Mouse (Mus musculus) neural tube, embryonic 14.5 days (tissue): Measurements from ENCODE around the gene Kpna2. TPM values are rescaled to one million over a fixed set of nuclear protein-coding genes. Genes with fewer than 3 reads are reported as not detected.

Experiments
- ATAC-seq: fragments of 200-750 bp; cut with Nextera tagmentation; 2 replicates; pipeline ENCODE4 v1.8.0; 2017; ENCODE audit warnings: low read depth, mild to moderate bottlenecking, moderate TSS enrichment, moderate library complexity
- H3K27ac ChIP-seq: fragments of 300-500 bp; sonication (generic); 2 replicates; pipeline ENCODE4 v1.5.1; 2014; ENCODE audit warnings: low read depth, mild to moderate bottlenecking, control low read depth, low read length, moderate library complexity, mixed read lengths
- H3K27me3 ChIP-seq: fragments of 300-500 bp; sonication (generic); 2 replicates; pipeline ENCODE4 v1.6.1; 2014; ENCODE audit warnings: low read length; ENCODE audit not compliant: control insufficient read depth, insufficient read depth
- H3K36me3 ChIP-seq: fragments of 300-500 bp; sonication (generic); 2 replicates; pipeline ENCODE4 v1.6.1; 2014; ENCODE audit warnings: low read length, mixed read lengths; ENCODE audit not compliant: control insufficient read depth, insufficient read depth
- H3K4me1 ChIP-seq: fragments of 300-500 bp; sonication (generic); 2 replicates; pipeline ENCODE4 v1.6.1; 2014; ENCODE audit warnings: low read length; ENCODE audit not compliant: control insufficient read depth, insufficient read depth
- H3K4me2 ChIP-seq: fragments of 300-500 bp; sonication (generic); 2 replicates; pipeline ENCODE4 v1.6.1; 2014; ENCODE audit warnings: mild to moderate bottlenecking, low read depth, low read length, control low read depth
- H3K4me3 ChIP-seq: fragments of 300-500 bp; sonication (generic); 2 replicates; pipeline ENCODE4 v1.5.1; 2014; ENCODE audit warnings: low read depth, low read length, control low read depth, mixed read lengths
- H3K9ac ChIP-seq: fragments of 300-500 bp; sonication (generic); replicated peaks from 2 replicates; pipeline ENCODE4 v1.6.1; 2014; ENCODE audit warnings: low read depth, mild to moderate bottlenecking, control low read depth, low read length, mixed read lengths
- H3K9me3 ChIP-seq: fragments of 300-500 bp; sonication (generic); 2 replicates; pipeline ENCODE4 v1.6.1; 2016; ENCODE audit warnings: low read length; ENCODE audit not compliant: control insufficient read depth
- WGBS: fragments of 180-500 bp; shearing (Covaris S2); extraction: QIAGEN DNeasy Blood & Tissue Kit; methylation state at CpG from one replicate; pipeline ENCODE4 v1.1.7; 2014; 5-methylcytosine and 5-hydroxymethylcytosine counted together
- polyA plus RNA-seq: library from polyadenylated mRNA; unstranded; fragments of >200 nt; fragmentation: Nextera tagmentation; extraction: Ambion mirVana; gene quantifications from 2 replicates; pipeline ENCODE4 v1.2.1, GENCODE M21; 2014

Gene Kpna2
- polyA plus RNA-seq, 1 experiment from 2014 or later, result 110 TPM

GRCm38 (mm10) chr11:106959121-106959520 is 40.2 kb downstream of the Kpna2 start:
- ATAC-seq, result no peak
- 90% methylated on average over 5 of the region's 5 CpGs for WGBS
- no peaks in the 10 kb centered on the region for H3K36me3 ChIP-seq
- H3K27me3 ChIP-seq, result no peaks in the 10 kb centered on the region
- H3K9me3 ChIP-seq, result no peaks in the 10 kb centered on the region
- no peak overlapping the region for H3K9ac ChIP-seq
- H3K27ac ChIP-seq, result no peak overlapping the region
- no peak overlapping the region for H3K4me3 ChIP-seq
- H3K4me1 ChIP-seq, result no peaks in the 10 kb centered on the region
- no peak overlapping the region for H3K4me2 ChIP-seq

GRCm38 (mm10) chr11:106958407-106959071 is 40.8 kb downstream of the Kpna2 start:
- ATAC-seq, result no peak
- Histone ChIP-seq H3K4me2 (no peak overlapping the region), H3K9me3 (no peaks in the 10 kb centered on the region), H3K27ac (no peak overlapping the region), H3K9ac (no peak overlapping the region), H3K36me3 (no peaks in the 10 kb centered on the region), H3K4me1 (no peaks in the 10 kb centered on the region), H3K27me3 (no peaks in the 10 kb centered on the region), H3K4me3 (no peak overlapping the region)
- 90% methylated on average over 6 of the region's 6 CpGs for WGBS

- Histone ChIP-seq H3K9me3 (no peaks in the 10 kb centered on the region), H3K36me3 (no peaks in the 10 kb centered on the region), H3K27me3 (no peaks in the 10 kb centered on the region), H3K4me3 (no peak overlapping the region), H3K9ac (no peak overlapping the region), H3K4me2 (no peak overlapping the region), H3K27ac (no peak overlapping the region), H3K4me1 (no peaks in the 10 kb centered on the region)
- 79% methylated on average over 12 of the region's 12 CpGs for WGBS
- ATAC-seq, result no peak
These were observed 41.9 kb downstream of the Kpna2 start for GRCm38 (mm10) chr11:106957271-106957980.

GRCm38 (mm10) chr11:106954566-106954965 is 44.8 kb downstream of the Kpna2 start:
- no peak overlapping the region for H3K27ac ChIP-seq
- H3K4me1 ChIP-seq, result no peaks in the 10 kb centered on the region
- no peaks in the 10 kb centered on the region for H3K36me3 ChIP-seq
- H3K9me3 ChIP-seq, result no peaks in the 10 kb centered on the region
- no peaks in the 10 kb centered on the region for H3K27me3 ChIP-seq
- H3K4me2 ChIP-seq, result no peak overlapping the region
- no peak for ATAC-seq
- H3K4me3 ChIP-seq, result no peak overlapping the region
- 67% methylated on average over 8 of the region's 8 CpGs for WGBS
- no peak overlapping the region for H3K9ac ChIP-seq

- H3K4me2 ChIP-seq, result no peak overlapping the region
- 81% methylated on average over 9 of the region's 9 CpGs for WGBS
These were observed 45.2 kb downstream of the Kpna2 start for GRCm38 (mm10) chr11:106954116-106954515.

More at GRCm38 (mm10) chr11:106954116-106954515, 45.2 kb downstream of the Kpna2 start:
- Histone ChIP-seq H3K4me3 (no peak overlapping the region), H3K9me3 (no peaks in the 10 kb centered on the region), H3K36me3 (no peaks in the 10 kb centered on the region), H3K27me3 (no peaks in the 10 kb centered on the region), H3K4me1 (no peaks in the 10 kb centered on the region), H3K27ac (no peak overlapping the region), H3K9ac (no peak overlapping the region)
- no peak for ATAC-seq

Other genes starting within 250 kb of the Kpna2 start
- 9.4 and 16.9 TPM in 2 replicates for gene Pecam1, start 248.9 kb downstream of the Kpna2 start, polyA plus RNA-seq
- gene Milr1, start 248.3 kb downstream of the Kpna2 start, polyA plus RNA-seq, result 0.51 and 1.4 TPM in 2 replicates
- gene Polg2, start 220.0 kb downstream of the Kpna2 start, polyA plus RNA-seq, result 10.3 and 10.4 TPM in 2 replicates
- gene Ddx5, start 210.4 kb downstream of the Kpna2 start, polyA plus RNA-seq, result 447 and 486 TPM in 2 replicates
- 15.1 and 18.9 TPM in 2 replicates for gene Cep95, start 210.3 kb downstream of the Kpna2 start, polyA plus RNA-seq
- gene Smurf2, start 78.8 kb downstream of the Kpna2 start, polyA plus RNA-seq, result 18.6 and 19.5 TPM in 2 replicates
- 9.8 and 9.9 TPM in 2 replicates for gene 1810010H24Rik, start 26.1 kb upstream of the Kpna2 start, polyA plus RNA-seq
- 44.8 and 45.4 TPM in 2 replicates for gene Bptf, start 132.6 kb upstream of the Kpna2 start, polyA plus RNA-seq
- 48.4 and 55.3 TPM in 2 replicates for gene Nol11, start 189.8 kb upstream of the Kpna2 start, polyA plus RNA-seq